Mouse (Mus musculus): ENCODE results near the gene Lfng. TPM values are rescaled to one million over a fixed set of nuclear protein-coding genes. Genes with fewer than 3 reads are reported as not detected.
A peak's percentile ranks its signal among the peaks of the same experiment; 100 is the strongest.

Gene Lfng
- total RNA-seq (2021): 10 to 100 TPM; 18.7 to 25.8 TPM

DNA sequence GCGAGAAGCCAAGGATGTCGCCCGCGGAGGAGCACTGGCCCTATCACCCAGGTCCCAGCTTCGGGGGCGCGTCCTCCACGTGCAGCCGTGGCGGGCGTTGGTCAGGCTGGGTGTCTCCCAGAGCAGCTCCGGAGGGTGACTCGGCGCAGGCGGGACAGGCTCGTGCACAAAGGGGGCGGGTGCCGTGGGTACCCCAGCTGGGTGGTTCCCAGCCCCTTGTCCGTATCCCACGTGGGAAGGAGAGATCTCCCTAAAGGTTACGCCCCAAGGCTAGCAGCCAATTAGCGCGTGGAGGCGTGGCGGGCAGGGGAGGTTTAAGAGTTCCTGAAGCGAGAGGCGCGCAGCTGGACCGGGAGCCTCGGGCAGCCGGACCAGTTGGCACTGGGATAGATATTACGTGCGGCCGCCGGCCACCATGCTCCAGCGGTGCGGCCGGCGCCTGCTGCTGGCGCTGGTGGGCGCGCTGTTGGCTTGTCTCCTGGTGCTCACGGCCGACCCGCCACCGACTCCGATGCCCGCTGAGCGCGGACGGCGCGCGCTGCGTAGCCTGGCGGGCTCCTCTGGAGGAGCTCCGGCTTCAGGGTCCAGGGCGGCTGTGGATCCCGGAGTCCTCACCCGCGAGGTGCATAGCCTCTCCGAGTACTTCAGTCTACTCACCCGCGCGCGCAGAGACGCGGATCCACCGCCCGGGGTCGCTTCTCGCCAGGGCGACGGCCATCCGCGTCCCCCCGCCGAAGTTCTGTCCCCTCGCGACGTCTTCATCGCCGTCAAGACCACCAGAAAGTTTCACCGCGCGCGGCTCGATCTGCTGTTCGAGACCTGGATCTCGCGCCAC lies at the start of gene Lfng:
Gene Lfng (plus strand): TSS at position 320 of the 835 bp plus-strand sequence.
- intact Hi-C loops (cut with DNase I): no loop called here
- DNase-seq (ENCODE audit: extremely low spot score in 1 of 2, low spot score in 2 of 2): peak; percentile 72 to 93

DNA sequence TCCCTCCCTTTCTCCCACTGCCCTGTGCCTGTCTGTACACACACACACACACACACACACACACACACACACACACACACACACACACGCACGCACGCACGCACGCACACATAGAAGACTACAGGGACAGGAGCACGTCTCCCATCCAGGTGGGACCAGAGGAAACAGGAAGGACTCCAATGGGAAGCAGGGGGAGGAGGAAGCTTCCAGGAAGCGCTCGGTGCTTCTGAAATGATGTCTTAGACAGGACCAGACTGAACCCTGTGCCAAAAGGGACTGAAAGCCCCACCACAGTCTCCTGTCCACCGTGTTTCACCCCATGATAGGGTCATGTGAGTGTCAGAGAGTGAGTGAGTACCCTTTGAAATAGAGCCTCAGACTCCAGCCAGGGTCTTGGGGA lies 44.5 kb upstream of the Lfng start:
- no peak for DNase-seq (ENCODE audit: extremely low spot score in 1 of 2, low spot score in 2 of 2)
- intact Hi-C loops (cut with DNase I): no loop called here

DNA sequence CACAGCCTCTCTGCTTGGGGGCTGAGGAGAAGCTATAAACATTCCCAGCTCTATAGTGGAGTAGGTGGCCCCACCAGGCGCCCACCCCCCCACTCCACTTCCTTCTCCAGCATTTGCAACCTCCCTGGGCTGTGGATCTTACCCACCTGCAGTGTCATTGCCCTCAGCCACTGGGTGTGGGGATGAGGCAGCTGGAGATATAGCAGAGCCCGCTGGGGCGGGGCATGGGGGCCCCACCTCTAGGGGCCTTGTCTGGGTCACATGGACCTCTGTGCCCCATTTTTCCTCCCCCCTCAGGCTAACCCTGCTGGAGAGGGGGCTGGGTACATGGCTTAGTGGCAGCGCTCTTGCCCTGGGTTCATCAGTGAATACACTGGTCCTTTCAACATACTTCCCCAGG lies 42.2 kb upstream of the Lfng start, which contains the start of gene Grifin:
Gene Grifin (minus strand): TSS at position 176 of the 400 bp plus-strand sequence.
- intact Hi-C loops (cut with DNase I): no loop called here
- no peak for DNase-seq (ENCODE audit: extremely low spot score in 1 of 2, low spot score in 2 of 2)

DNA sequence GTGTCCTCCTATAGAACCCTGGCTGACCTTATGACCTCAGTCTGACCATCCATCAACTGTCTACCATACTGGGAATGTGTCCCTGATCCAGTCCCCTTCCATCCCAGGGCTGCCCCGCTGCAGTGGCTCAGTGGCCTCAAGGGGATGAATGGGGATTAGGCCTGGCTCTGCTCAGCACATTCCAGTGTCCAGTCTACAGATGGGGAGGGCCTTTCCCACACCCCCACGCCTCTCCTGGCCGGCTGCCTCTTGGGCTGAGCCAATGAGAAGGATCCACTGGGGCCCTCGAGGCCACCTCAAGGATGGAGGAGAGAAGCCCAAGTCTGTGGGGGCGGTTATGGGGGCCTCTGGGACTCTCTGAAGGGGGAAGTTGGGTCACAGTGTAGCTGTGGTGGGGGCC lies 41.7 kb upstream of the Lfng start:
- peak in 1 of 2 experiments; percentile 71 for DNase-seq (ENCODE audit: extremely low spot score in 1 of 2, low spot score in 2 of 2)
- intact Hi-C loops (cut with DNase I): no loop called here

DNA sequence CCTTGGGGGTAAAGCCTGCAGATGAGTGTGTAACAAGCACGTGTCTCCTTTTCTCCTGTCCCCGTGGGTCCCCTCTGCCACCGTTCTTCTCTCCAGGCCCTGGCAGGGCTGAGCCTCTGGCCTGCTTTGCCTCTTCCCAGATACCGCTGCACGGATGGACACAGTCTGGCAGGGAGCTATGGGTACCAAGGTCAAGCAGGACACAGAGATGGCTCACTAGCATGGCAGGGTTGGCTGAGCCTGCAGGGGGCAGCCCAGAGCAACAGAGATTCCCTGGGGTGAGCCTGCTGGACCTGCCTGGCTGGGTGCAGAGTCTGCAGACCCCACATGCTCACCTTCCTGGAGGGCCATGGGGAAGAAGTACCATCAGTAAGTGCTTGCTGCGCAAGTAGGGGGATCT lies 41.3 kb upstream of the Lfng start:
- intact Hi-C loops (cut with DNase I): no loop called here
- DNase-seq (ENCODE audit: extremely low spot score in 1 of 2, low spot score in 2 of 2): peak in 1 of 2 experiments; percentile 62

DNA sequence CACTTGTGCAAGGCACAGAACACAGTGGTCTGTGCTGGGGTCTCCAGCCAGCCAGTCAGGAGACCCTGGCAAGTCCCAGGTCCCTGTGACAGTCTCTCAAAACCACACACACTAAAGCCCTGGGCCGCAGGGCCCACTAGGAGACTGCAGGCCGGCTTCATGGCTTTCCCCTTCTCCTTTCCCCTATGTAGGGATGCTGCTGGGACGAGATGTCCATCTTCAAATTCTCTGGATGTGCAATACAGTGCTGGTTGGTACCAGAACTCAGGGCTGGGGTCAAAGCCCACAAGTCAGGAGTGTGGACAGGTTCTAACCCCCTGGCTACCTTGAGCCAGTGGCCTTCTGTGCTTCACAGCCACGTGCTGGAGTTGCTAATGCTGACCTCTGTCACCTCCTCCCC lies 40.8 kb upstream of the Lfng start:
- intact Hi-C loops (cut with DNase I): no loop called here
- no peak for DNase-seq (ENCODE audit: extremely low spot score in 1 of 2, low spot score in 2 of 2)

DNA sequence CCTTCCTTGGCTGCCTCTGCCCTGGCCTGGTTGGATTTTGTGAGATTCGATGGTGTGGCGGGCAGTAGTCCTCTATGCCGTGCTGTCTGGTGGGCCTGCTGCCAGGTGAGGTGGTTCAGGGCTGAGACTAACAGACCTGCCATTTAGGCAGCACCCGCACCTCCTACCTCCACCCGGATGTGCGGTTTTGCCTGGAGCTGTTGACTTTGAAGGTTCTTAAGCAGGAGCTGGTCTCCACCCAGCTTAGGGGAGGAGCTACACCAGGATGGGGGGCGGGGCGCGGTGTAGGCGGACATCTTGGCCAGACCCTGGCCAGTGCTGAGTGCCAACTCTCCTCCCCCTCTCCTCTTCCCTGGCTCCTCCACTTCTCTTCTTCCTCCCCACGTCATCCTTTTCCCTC lies 39.8 kb upstream of the Lfng start:
- peak in 1 of 2 experiments; percentile 82 for DNase-seq (ENCODE audit: extremely low spot score in 1 of 2, low spot score in 2 of 2)
- intact Hi-C loops (cut with DNase I): no loop called here

DNA sequence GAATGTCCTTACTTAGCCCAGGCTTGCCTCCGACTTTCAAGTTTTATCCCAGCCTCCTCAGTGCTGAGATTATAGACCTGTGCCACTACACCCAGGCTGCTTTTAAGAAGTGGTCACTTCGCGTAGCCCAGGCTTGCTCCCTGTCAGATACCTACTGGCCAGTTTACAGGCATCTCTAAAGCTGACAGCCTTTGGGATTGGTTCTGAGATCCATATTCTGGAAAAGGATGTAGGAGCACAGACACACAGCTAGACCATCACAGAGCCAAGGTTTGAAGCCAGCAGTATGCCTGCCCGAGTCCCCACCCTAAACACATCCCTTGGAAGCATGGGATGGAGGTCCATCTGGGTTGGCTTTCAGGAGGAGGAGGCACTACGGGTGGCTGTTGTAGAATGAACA lies 39.4 kb upstream of the Lfng start:
- intact Hi-C loops (cut with DNase I): loop anchor here (2.0 kb wide), 1 partner anchor 51 kb away; no protein-coding TSS in a partner anchor
- no peak for DNase-seq (ENCODE audit: extremely low spot score in 1 of 2, low spot score in 2 of 2)

DNA sequence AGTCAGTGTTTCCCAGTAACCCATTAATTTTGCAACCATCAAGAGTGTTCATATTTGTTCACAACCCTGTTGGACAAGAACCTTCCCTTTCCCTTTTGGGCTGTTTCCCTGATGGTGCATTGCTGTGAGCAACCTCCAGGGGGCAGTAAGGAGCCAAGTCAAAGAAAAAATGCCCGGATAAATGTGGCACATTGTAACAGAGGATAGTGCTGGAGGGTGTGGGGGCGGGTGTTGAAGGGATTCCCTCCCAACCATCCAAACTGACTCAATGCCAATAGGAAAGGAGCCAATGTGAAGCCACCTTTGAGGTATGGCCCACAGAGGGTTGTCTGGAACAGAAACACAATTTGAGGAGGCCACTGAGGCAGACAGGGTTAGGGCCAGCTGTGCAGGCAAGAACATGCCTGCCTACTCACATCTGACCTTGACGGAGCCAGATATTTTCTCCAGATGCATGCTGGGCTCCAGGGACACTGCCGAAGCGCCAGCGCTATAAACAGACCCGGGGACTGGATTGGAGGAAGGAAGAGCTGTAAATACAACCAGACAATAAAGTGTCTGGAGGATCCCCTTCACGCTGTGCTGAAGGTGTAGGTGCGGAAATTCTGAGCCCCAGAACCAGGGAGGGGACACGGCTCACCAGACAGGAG lies 38.7 kb upstream of the Lfng start:
- DNase-seq (ENCODE audit: extremely low spot score in 1 of 2, low spot score in 2 of 2): peak in 1 of 2 experiments; percentile 34
- intact Hi-C loops (cut with DNase I): loop anchor here (2.0 kb wide), 1 partner anchor 50 kb away; no protein-coding TSS in a partner anchor

DNA sequence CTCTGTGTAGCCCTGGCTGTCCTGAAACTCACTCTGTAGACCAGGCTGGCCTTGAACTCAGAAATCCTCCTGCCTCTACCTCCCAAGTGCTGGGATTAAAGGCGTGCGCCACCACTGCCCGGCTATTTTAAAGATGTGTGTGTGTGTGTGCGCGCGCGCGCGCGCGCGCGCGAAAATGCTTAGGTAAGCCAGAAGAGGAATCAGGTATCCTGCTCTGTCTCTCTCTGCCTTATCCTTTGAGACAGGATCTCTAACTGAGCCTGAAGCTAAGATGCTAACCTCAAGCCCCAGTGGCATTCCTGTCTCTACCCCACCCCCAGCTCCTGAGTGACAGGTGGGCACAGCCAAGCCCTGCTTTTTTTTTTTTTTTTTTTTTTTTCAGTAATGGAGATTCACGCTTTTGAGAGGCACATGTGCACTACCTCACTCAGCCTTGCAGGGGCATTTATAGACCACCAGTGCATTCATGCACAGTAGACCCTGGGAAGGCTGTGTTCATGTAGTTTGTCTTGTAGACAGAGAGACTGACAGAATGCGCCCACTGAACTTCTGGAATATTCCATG lies 38.0 kb upstream of the Lfng start:
- intact Hi-C loops (cut with DNase I): loop anchor here (2.0 kb wide), 1 partner anchor 50 kb away; no protein-coding TSS in a partner anchor
- DNase-seq (ENCODE audit: extremely low spot score in 1 of 2, low spot score in 2 of 2): no peak

DNA sequence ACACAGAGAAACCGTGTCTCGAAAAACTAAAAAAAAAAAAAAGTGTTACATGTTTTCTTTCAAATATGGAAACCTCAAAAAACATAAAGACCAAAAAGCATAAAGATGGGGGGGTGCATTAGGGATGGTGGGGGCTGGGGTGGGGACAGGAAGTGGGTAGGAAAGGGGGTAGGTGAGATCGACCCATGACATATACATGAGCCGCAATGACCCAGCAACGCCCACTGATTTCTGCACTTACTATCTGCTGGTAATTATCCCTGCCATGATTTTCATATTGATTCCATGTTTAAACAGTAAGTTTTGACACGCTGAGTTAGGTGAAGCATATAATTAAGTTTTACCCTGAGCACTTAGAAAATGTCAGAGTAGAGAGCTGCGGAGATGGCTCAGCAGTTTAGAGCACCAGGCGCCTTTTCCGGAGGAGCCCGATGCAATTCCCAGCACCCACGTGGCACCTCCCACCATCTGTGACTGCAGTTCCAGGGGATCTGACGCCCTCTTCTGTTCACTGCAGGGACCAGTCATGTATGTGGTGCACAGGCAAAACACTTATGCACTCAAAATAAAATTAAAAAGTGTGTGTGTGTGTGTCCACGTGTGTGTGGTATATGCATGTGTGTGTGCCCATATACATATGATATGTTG lies 36.8 kb upstream of the Lfng start:
- no peak for DNase-seq (ENCODE audit: extremely low spot score in 1 of 2, low spot score in 2 of 2)
- intact Hi-C loops (cut with DNase I): no loop called here

DNA sequence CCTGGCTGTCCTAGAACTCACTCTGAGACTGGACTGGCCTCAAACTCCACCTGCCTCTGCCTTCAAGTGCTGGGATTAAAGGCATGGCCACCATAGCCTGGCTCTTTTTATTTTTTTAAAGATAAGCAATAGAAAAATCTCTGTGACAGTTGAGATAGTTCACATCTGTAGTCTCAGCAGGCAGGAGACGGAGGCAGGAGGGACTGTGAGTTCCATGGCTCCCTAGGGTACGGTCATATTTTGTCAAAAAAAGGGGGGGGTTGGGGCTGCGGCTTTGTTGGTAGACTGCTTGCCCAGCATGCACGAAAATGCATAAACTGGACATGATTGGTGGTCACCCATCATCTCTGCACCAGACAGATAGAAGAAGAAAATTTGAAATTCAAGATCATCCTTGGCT lies 35.9 kb upstream of the Lfng start:
- intact Hi-C loops (cut with DNase I): no loop called here
- no peak for DNase-seq (ENCODE audit: extremely low spot score in 1 of 2, low spot score in 2 of 2)

DNA sequence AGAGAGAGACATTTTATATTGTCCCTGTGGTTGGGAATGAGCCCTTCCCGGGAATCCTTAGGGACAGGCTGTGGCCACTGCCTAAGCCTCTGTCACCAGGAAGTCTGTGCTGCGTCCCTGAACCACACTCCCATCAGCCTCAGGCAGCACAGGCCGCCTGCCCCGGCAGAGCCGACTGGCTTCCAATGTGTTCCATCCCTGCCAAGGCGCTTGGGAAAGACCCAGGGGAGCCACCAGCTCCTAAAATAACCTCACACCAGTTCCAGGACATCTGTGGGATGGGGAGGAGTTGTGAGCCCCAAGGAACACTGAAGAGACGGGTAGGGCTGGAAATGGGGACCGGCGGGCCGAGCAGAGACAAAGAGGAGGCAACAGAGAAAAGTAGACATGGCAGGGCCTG lies 35.4 kb upstream of the Lfng start:
- intact Hi-C loops (cut with DNase I): no loop called here
- DNase-seq (ENCODE audit: extremely low spot score in 1 of 2, low spot score in 2 of 2): peak in 1 of 2 experiments; percentile 54

DNA sequence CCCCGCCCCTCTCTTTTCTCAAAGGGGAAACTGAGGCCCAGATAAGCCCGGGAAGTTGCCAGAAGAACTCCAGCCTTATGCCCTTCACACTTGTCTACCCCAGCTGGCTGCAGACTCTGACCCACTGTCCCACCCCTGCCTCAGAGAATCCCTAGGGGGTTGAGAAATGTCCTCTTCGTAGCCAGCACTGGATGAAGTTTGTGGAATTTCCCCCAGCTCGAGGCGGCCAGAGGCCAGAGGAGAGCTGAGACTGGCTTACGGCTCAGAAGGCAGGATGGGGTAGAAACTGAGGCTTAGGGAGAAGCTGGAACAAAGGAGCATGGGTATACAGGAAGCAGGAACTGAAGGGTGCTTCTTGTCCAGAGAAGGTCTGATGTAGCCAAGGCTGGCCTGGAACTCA lies 34.5 kb upstream of the Lfng start:
- DNase-seq (ENCODE audit: extremely low spot score in 1 of 2, low spot score in 2 of 2): no peak
- intact Hi-C loops (cut with DNase I): no loop called here

DNA sequence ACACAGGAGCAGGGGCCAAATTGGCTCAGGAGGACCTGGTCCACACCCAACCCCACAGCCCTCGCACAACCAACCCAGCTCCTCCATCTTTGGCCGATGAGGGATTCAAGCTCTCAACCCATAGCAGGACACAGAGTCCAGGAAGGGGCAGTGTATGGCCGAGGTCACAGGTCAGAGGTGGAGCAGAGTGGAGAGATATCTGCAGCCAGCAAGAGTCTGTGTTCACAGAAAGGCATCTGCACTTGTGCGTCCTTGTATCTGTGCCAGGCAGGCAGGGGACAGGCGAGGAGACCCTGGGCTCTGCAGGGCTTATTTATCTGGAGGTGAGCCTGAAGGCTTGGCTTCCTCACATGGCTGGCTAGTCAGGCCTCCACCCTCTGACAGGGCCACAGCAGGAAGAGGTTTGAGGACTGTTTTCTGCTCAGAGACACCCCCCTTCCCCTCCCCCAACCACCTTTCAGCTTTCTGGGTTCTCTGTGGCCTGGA lies 31.7 kb upstream of the Lfng start:
- intact Hi-C loops (cut with DNase I): no loop called here
- DNase-seq (ENCODE audit: extremely low spot score in 1 of 2, low spot score in 2 of 2): peak in 1 of 2 experiments; percentile 56

DNA sequence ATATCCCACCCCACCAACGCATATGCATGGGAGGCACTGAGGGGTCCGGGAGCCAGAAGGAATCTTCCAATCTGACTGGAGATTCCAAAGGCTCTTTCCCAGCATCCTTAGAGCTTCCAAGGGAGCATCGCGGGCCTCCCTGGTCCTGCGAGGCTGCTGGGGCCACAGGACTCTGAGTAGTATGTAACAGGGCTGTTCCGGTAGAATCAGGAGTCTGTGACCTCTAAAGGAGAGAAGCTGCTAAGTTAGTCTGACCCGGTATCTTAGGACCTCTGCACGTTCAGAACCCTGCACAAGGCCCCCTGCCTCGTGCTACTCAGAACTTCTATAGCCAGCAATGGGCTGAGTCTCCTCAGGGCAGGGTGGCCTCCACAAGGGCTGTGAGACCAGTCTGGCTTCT lies 27.9 kb upstream of the Lfng start:
- DNase-seq (ENCODE audit: extremely low spot score in 1 of 2, low spot score in 2 of 2): no peak
- intact Hi-C loops (cut with DNase I): no loop called here

DNA sequence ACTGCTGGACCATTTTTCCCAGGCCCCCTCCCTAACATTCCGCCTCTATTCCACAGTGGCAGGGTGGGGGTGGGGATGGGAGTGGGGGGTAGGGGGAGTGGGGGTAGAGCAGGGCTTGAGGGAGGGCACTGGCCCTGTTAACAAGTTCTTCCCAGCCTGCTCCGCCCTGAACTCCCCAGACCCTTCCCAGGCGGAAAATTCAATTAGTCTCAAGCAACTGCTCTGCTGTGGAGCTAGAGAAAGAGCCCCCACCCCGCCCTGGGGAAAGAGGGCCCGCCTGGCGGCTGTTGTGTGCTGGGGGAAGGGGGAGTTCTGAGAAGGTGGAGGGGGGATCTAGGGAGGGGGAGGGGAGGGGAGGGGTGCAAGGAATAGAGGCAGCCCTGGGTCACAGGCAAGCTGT lies 27.3 kb upstream of the Lfng start:
- no peak for DNase-seq (ENCODE audit: extremely low spot score in 1 of 2, low spot score in 2 of 2)
- intact Hi-C loops (cut with DNase I): no loop called here

DNA sequence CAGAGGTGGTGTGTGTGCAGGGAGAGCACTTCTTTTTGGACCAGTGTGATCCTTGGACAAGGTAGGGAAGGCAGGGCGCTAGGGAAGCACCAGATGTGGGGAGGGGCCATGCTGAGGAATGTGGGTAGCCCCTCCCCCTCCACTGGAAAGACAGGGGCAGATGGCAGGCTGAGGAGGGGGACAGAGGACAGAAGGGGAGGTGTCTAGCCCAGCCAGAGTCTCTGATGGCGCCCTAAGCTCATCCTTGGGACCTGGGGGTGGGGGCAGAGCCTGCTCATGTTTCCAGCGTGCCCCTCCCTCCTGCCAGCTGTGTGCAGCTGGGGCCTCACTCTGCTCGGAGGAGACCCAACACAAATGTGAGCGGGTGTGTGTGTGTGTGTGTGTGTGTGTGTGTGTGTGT lies 25.6 kb upstream of the Lfng start:
- no peak for DNase-seq (ENCODE audit: extremely low spot score in 1 of 2, low spot score in 2 of 2)
- intact Hi-C loops (cut with DNase I): no loop called here

DNA sequence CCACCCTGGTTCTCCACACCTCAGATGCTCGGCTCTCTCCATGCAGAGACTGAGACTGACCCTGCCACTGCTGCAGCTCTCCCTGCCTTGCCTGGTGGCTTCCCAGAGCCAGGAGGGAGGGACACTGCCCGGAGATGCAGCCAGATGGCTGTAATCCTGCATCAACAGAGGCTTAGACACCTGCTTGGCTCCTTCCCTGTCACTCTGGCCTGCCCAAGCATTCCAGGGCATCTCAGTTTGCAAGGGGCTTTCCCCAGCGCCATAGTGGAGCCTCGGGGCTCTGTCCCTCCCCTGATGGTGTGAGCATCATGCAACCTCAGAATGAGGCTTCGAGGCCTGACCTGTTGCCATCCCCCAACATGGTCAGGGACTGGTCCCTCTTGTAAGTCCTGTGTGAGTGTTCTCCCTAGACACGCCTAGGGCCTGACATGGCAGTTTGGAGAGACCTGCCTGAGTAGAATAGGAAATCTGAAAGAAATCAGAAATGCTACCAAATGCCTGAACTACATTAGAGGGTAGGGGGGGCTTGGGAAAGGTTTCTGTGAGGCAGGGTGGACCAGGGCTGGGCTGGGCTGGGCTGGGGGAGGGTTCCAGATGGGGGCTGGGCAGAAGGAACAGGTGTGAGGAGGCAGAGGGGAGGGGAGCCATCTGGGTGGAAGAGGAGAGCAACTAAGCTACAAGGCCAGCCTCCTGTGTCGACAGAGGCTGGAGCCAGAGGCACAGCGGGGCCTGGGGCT lies 24.0 kb upstream of the Lfng start:
- intact Hi-C loops (cut with DNase I): no loop called here
- DNase-seq (ENCODE audit: extremely low spot score in 1 of 2, low spot score in 2 of 2): no peak
